Mouse (Mus musculus): ENCODE measurements at regions not wholly inside any gene's neighbourhood (a gene's known extent, or its start where the extent isn't known, plus 50 kb on each side); places are given as distances from the start of the nearest gene placed in this dataset.

- TF ChIP-seq CTCF (IDR thresholded peaks at IDR 0.05; ENCODE audit: borderline replicate concordance, extremely low read depth, insufficient read depth, insufficient read length) (no peak), POLR2A (IDR thresholded peaks at IDR 0.05; ENCODE audit: borderline replicate concordance, extremely low read depth, insufficient read depth, insufficient read length, poor library complexity, severe bottlenecking) (no peak)
Measured at GRCm38 (mm10) chr6:106933584-106933983, 133.7 kb upstream of the Crbn start.

Data from brain, embryonic 14.5 days (tissue).